ENCODE assay signal across 25 mouse cellular contexts in genomic region chr11:35155281-35155680, GRCm38 (mm10). TPM values are rescaled to one million over a fixed set of nuclear protein-coding genes. Genes with fewer than 3 reads are reported as not detected.
DNase-seq lines count a peak whose midpoint lies in the region; ATAC-seq and TF ChIP-seq lines count a peak whose summit lies in the region.
"Had no signal": no experiment of that assay in that cellular context is flagged by ENCODE, and none has a peak within 500 bp of the region (broad histone marks: within the 10 kb centered on the region; RNA-seq: fewer than 3 reads in every experiment).

No protein-coding gene starts in this region.

- no peaks in the 10 kb centered on the region for H3K9me3 ChIP-seq in embryonic facial prominence, embryonic 13.5 days
- no peaks in the 10 kb centered on the region for H3K9me3 ChIP-seq in liver, embryonic 11.5 days (ENCODE audit: control insufficient read depth, low read length)
- H3K9me3 ChIP-seq: forebrain, embryonic 15.5 days; hindbrain, embryonic 13.5 days; limb, embryonic 12.5 days had no signal

- no peak overlapping the region for H3K4me2 ChIP-seq in embryonic facial prominence, embryonic 13.5 days
- H3K4me2 ChIP-seq in liver, embryonic 11.5 days: no peak overlapping the region
- H3K4me2 ChIP-seq: forebrain, embryonic 15.5 days; hindbrain, embryonic 13.5 days; limb, embryonic 12.5 days had no signal

- H3K36me3 ChIP-seq in embryonic facial prominence, embryonic 13.5 days: no peaks in the 10 kb centered on the region
- no peaks in the 10 kb centered on the region for H3K36me3 ChIP-seq in liver, embryonic 11.5 days (ENCODE audit: control insufficient read depth, insufficient read depth, low read length)
- H3K36me3 ChIP-seq: forebrain, embryonic 15.5 days; hindbrain, embryonic 13.5 days; limb, embryonic 12.5 days had no signal

- H3K27ac ChIP-seq in layer of hippocampus, adult 2 months: peak overlapping the region; percentile 67
- H3K27ac ChIP-seq in embryonic facial prominence, embryonic 13.5 days: peak overlapping the region; percentile 60
- no peak overlapping the region for H3K27ac ChIP-seq in liver, embryonic 11.5 days (ENCODE audit: low read depth, low read length)
- H3K27ac ChIP-seq: forebrain, embryonic 15.5 days; hindbrain, embryonic 13.5 days; left cerebral cortex, adult 2 months; limb, embryonic 12.5 days; liver, embryonic 14.5 days had no signal

- no peak for TF ChIP-seq CTCF in layer of hippocampus, adult 2 months (conservative IDR thresholded peaks at IDR 0.05)

- intact Hi-C loops in heart, postnatal 36 days (cut with DNase I): no loop called here

- H3K27me3 ChIP-seq in embryonic facial prominence, embryonic 13.5 days: no peaks in the 10 kb centered on the region
- H3K27me3 ChIP-seq in liver, embryonic 11.5 days (replicated peaks; ENCODE audit: control insufficient read depth, insufficient read depth, low read length): no peaks in the 10 kb centered on the region
- H3K27me3 ChIP-seq: forebrain, embryonic 15.5 days; limb, embryonic 12.5 days had no signal

- no peak overlapping the region for H3K4me3 ChIP-seq in layer of hippocampus, adult 2 months
- H3K4me3 ChIP-seq in embryonic facial prominence, embryonic 13.5 days: no peak overlapping the region
- no peak overlapping the region for H3K4me3 ChIP-seq in liver, embryonic 11.5 days (ENCODE audit: low read depth, low read length)
- H3K4me3 ChIP-seq: forebrain, embryonic 15.5 days; hindbrain, embryonic 13.5 days; left cerebral cortex, adult 2 months; limb, embryonic 12.5 days; myocyte had no signal

- no peak overlapping the region for H3K9ac ChIP-seq in embryonic facial prominence, embryonic 13.5 days
- no peak overlapping the region for H3K9ac ChIP-seq in liver, embryonic 11.5 days (ENCODE audit: low read depth, low read length)
- H3K9ac ChIP-seq: forebrain, embryonic 15.5 days; hindbrain, embryonic 13.5 days; limb, embryonic 12.5 days; liver, embryonic 14.5 days had no signal

- WGBS in embryonic facial prominence, embryonic 13.5 days: 38% methylated on average over 7 of the region's 7 CpGs
- WGBS in liver, embryonic 11.5 days: 80% methylated on average over 7 of the region's 7 CpGs

- no peak for DNase-seq in layer of hippocampus, adult 2 months (ENCODE audit: low spot score in 2 of 2)
- DNase-seq in layer of hippocampus, postnatal 14 days (ENCODE audit: low spot score in 2 of 2): no peak
- peak; percentile 46 to 59 for DNase-seq in cerebellum, postnatal 10 days
- DNase-seq in liver, embryonic 11.5 days (ENCODE audit: low spot score): no peak
- no peak for DNase-seq in right cerebral cortex, postnatal 36 days (ENCODE audit: low spot score in 2 of 2)
- DNase-seq in heart, postnatal 36 days: no peak
- DNase-seq: adrenal gland, postnatal 25 days; gastrocnemius, postnatal 36 days; heart, postnatal 14 days; kidney, postnatal 14 days; midbrain, embryonic 14.5 days; right cerebral cortex, postnatal 14 days; thymus, adult 18-20 months; thymus, postnatal 4 days had no signal

- ATAC-seq in embryonic facial prominence, embryonic 13.5 days (ENCODE audit: insufficient number of reproducible peaks, insufficient read depth, low FRiP score, low TSS enrichment, low read depth): no peak
- no peak for ATAC-seq in liver, embryonic 11.5 days (replicated peaks; ENCODE audit: low FRiP score)
- ATAC-seq in megakaryocyte-erythroid progenitor cell, adult 5-6 weeks (replicated peaks; ENCODE audit: low FRiP score, low TSS enrichment, poor library complexity, severe bottlenecking): no peak
- ATAC-seq: forebrain, embryonic 15.5 days; inflammation-experienced regulatory T-cells, adult 6 months; lung, postnatal 0 days had no signal

- peaks cover 72% of the 10 kb centered on the region for H3K4me1 ChIP-seq in embryonic facial prominence, embryonic 13.5 days
- no peaks in the 10 kb centered on the region for H3K4me1 ChIP-seq in liver, embryonic 11.5 days (replicated peaks; ENCODE audit: control insufficient read depth, insufficient read depth, low read length)

RNA-seq across cellular contexts. Expression of gene Slit3, which starts 34.3 kb away (rescaled TPM):
- 100 to 1,000 TPM in 1 of 2 experiments, 10 to 100 TPM in 1; 98.9 to 106 TPM for total RNA-seq in layer of hippocampus, adult 2 months (2021)
- total RNA-seq in layer of hippocampus, postnatal 14 days (2021): 100 to 1,000 TPM; 109 to 110 TPM
- polyA plus RNA-seq in embryonic facial prominence, embryonic 13.5 days (2015; fragmentation: Nextera tagmentation; extraction: Ambion mirVana): 28.0 and 37.4 TPM in 2 replicates
- 6.4 and 6.8 TPM in 2 replicates for polyA plus RNA-seq in liver, embryonic 11.5 days (2014; fragmentation: Nextera tagmentation; extraction: Ambion mirVana)
- total RNA-seq in megakaryocyte-erythroid progenitor cell, adult 5-6 weeks (2014; fragmentation: Nextera tagmentation): not detected in 2 replicates
- not detected in 2 replicates for total RNA-seq in megakaryocyte-erythroid progenitor cell, adult 5-6 weeks (2017)
- 10 to 100 TPM; 12.0 to 13.1 TPM for total RNA-seq in heart, postnatal 36 days (2021)
- total RNA-seq: megakaryocyte progenitor cell, adult 5-6 weeks had no signal
- polyA plus RNA-seq: inflammation-experienced regulatory T-cells, adult 6 months; myocyte had no signal

Comparison
In these comparisons a context has a peak if more than half of its experiments do, and no peak if none do; other contexts are left out.
1. DNase-seq: peak in cerebellum, postnatal 10 days (2 of 2); none in layer of hippocampus, adult 2 months (0 of 2), layer of hippocampus, postnatal 14 days (0 of 2), liver, embryonic 11.5 days (single experiment), right cerebral cortex, postnatal 36 days (0 of 2) and heart, postnatal 36 days (0 of 2).
2. RNA of gene Slit3, which starts 34.3 kb away (total RNA-seq): 109 to 110 TPM in layer of hippocampus, postnatal 14 days, 98.9 to 106 TPM in layer of hippocampus, adult 2 months and 12.0 to 13.1 TPM in heart, postnatal 36 days; not detected in megakaryocyte-erythroid progenitor cell, adult 5-6 weeks; every median in the first group is over 10 times any median in the second.